Mouse (Mus musculus) midbrain, embryonic 10.5 days (tissue): Measurements from ENCODE around the gene Vdac2. TPM values are rescaled to one million over a fixed set of nuclear protein-coding genes. Genes with fewer than 3 reads are reported as not detected.

Source experiments
- DNase-seq: peaks from one replicate; pipeline ENCODE4 v3.0.0-alpha.2; 2017; ENCODE audit warnings: low spot score
- H3K27ac ChIP-seq: fragments of 300-500 bp; sonication (generic); replicated peaks from 2 replicates; pipeline ENCODE4 v1.5.1; 2016; ENCODE audit warnings: mild to moderate bottlenecking
- H3K27me3 ChIP-seq: fragments of 300-500 bp; sonication (generic); 2 replicates; pipeline ENCODE4 v1.6.1; 2016; ENCODE audit warnings: low read depth, mild to moderate bottlenecking; ENCODE audit not compliant: poor library complexity, severe bottlenecking
- H3K36me3 ChIP-seq: fragments of 300-500 bp; sonication (generic); 2 replicates; pipeline ENCODE4 v1.6.1; 2016; ENCODE audit warnings: mild to moderate bottlenecking, moderate library complexity
- H3K4me1 ChIP-seq: fragments of 300-500 bp; sonication (generic); 2 replicates; pipeline ENCODE4 v1.6.1; 2016
- H3K4me3 ChIP-seq: fragments of 300-500 bp; sonication (generic); 2 replicates; pipeline ENCODE4 v1.5.1; 2016; ENCODE audit warnings: mild to moderate bottlenecking, moderate library complexity
- H3K9me3 ChIP-seq: fragments of 300-500 bp; sonication (generic); replicated peaks from 2 replicates; pipeline ENCODE4 v1.6.1; 2016; ENCODE audit warnings: mild to moderate bottlenecking
- WGBS: fragments of 180-500 bp; shearing (Covaris S2); methylation state at CpG from one replicate; pipeline ENCODE4 v1.1.7; 2016; 5-methylcytosine and 5-hydroxymethylcytosine counted together
- polyA plus RNA-seq: library from polyadenylated mRNA; unstranded; fragments of >200 nt; fragmentation: Nextera tagmentation; extraction: Ambion mirVana; gene quantifications from 2 replicates; pipeline ENCODE4 v1.2.1, GENCODE M21; 2016

The Vdac2 gene
- polyA plus RNA-seq, 1 experiment from 2014 or later: 301 TPM

GRCm38 (mm10) chr14:21848166-21849154 is 23.4 kb downstream of the Vdac2 start, which contains the start of gene Comtd1:
Gene Comtd1, minus strand, starts transcription at chr14:21848977.
- peak; percentile 96 for DNase-seq
- Histone ChIP-seq H3K4me1 (peaks cover 33% of the 10 kb centered on the region), H3K27me3 (no peaks in the 10 kb centered on the region), H3K27ac (peak within 1 kb of the TSS; percentile 89), H3K9me3 (no peaks in the 10 kb centered on the region), H3K4me3 (peak within 1 kb of the TSS; percentile 77), H3K36me3 (peaks cover 38% of the 10 kb centered on the region)
- under 1% methylated on average over 51 of the region's 51 CpGs for WGBS

- 87% methylated on average over 13 of the region's 13 CpGs for WGBS
- no peak overlapping the region for H3K4me3 ChIP-seq
- H3K9me3 ChIP-seq: no peaks in the 10 kb centered on the region
- no peak overlapping the region for H3K27ac ChIP-seq
- no peak for DNase-seq
- peaks cover 40% of the 10 kb centered on the region for H3K4me1 ChIP-seq
- H3K27me3 ChIP-seq: no peaks in the 10 kb centered on the region
- H3K36me3 ChIP-seq: peaks cover 24% of the 10 kb centered on the region
These were observed 24.7 kb downstream of the Vdac2 start for GRCm38 (mm10) chr14:21849524-21850418.

GRCm38 (mm10) chr14:21850419-21851127 is 25.5 kb downstream of the Vdac2 start:
- H3K27ac ChIP-seq: no peak overlapping the region; the same call in 1 of the 2 replicates
- peaks cover 44% of the 10 kb centered on the region for H3K4me1 ChIP-seq
- no peak for DNase-seq
- no peaks in the 10 kb centered on the region for H3K9me3 ChIP-seq
- H3K4me3 ChIP-seq: no peak overlapping the region
- WGBS: 86% methylated on average over 24 of the region's 24 CpGs
- peaks cover 16% of the 10 kb centered on the region for H3K36me3 ChIP-seq
- H3K27me3 ChIP-seq: 0 out of 2 replicates have a peak, but pooled peaks cover 5% of the 10 kb centered on the region

GRCm38 (mm10) chr14:21851996-21852791 is 27.2 kb downstream of the Vdac2 start:
- WGBS: 86% methylated on average over 16 of the region's 16 CpGs
- no peak for DNase-seq
- Histone ChIP-seq H3K4me3 (no peak overlapping the region), H3K27me3 (0 out of 2 replicates have a peak, but pooled peaks cover 5% of the 10 kb centered on the region), H3K4me1 (peaks cover 44% of the 10 kb centered on the region), H3K27ac (no peak overlapping the region; the same call in 1 of the 2 replicates), H3K9me3 (no peaks in the 10 kb centered on the region), H3K36me3 (0 out of 2 replicates have a peak, but pooled peaks cover under 1% of the 10 kb centered on the region)

GRCm38 (mm10) chr14:21853456-21854109 is 28.5 kb downstream of the Vdac2 start:
- 10% methylated on average over 17 of the region's 17 CpGs for WGBS
- H3K27me3 ChIP-seq: 0 out of 2 replicates have a peak, but pooled peaks cover 5% of the 10 kb centered on the region
- H3K4me3 ChIP-seq: peak overlapping the region; percentile 46
- DNase-seq: peak; percentile 86
- H3K9me3 ChIP-seq: no peaks in the 10 kb centered on the region
- H3K4me1 ChIP-seq: peaks cover 30% of the 10 kb centered on the region
- H3K27ac ChIP-seq: peak overlapping the region; percentile 84
- H3K36me3 ChIP-seq: no peaks in the 10 kb centered on the region

- H3K4me3 ChIP-seq: peak overlapping the region; percentile 46; the same call in 1 of the 2 replicates
- no peaks in the 10 kb centered on the region for H3K9me3 ChIP-seq
- WGBS: 86% methylated on average over 9 of the region's 9 CpGs
- peaks cover 30% of the 10 kb centered on the region for H3K4me1 ChIP-seq
- DNase-seq: no peak
- peak overlapping the region; percentile 84 for H3K27ac ChIP-seq
- no peaks in the 10 kb centered on the region for H3K36me3 ChIP-seq
- 0 out of 2 replicates have a peak, but pooled peaks cover 5% of the 10 kb centered on the region for H3K27me3 ChIP-seq
These were observed 29.2 kb downstream of the Vdac2 start for GRCm38 (mm10) chr14:21854271-21854670.

GRCm38 (mm10) chr14:21855961-21856360 is 30.9 kb downstream of the Vdac2 start:
- Histone ChIP-seq H3K9me3 (no peaks in the 10 kb centered on the region), H3K27ac (peak overlapping the region; percentile 34; the same call in 1 of the 2 replicates), H3K27me3 (0 out of 2 replicates have a peak, but pooled peaks cover 5% of the 10 kb centered on the region), H3K4me1 (peaks cover 30% of the 10 kb centered on the region), H3K4me3 (no peak overlapping the region), H3K36me3 (no peaks in the 10 kb centered on the region)
- WGBS: 26% methylated on average over 3 of the region's 3 CpGs
- no peak for DNase-seq

- Histone ChIP-seq H3K36me3 (no peaks in the 10 kb centered on the region), H3K9me3 (no peaks in the 10 kb centered on the region), H3K27me3 (0 out of 2 replicates have a peak, but pooled peaks cover 5% of the 10 kb centered on the region), H3K4me1 (peaks cover 27% of the 10 kb centered on the region), H3K27ac (no peak overlapping the region), H3K4me3 (no peak overlapping the region)
- no peak for DNase-seq
- WGBS: 85% methylated on average over 14 of the region's 14 CpGs
These were observed 31.8 kb downstream of the Vdac2 start for GRCm38 (mm10) chr14:21856886-21857285.

- no peaks in the 10 kb centered on the region for H3K36me3 ChIP-seq
- no peaks in the 10 kb centered on the region for H3K9me3 ChIP-seq
- no peak for DNase-seq
- 72% methylated on average over 7 of the region's 7 CpGs for WGBS
- no peaks in the 10 kb centered on the region for H3K27me3 ChIP-seq
- H3K4me3 ChIP-seq: no peak overlapping the region
- no peaks in the 10 kb centered on the region for H3K4me1 ChIP-seq
- H3K27ac ChIP-seq: no peak overlapping the region
These were observed 41.3 kb downstream of the Vdac2 start for GRCm38 (mm10) chr14:21866291-21866690.

- Histone ChIP-seq H3K36me3 (no peaks in the 10 kb centered on the region), H3K4me1 (no peaks in the 10 kb centered on the region), H3K9me3 (no peaks in the 10 kb centered on the region), H3K27me3 (no peaks in the 10 kb centered on the region), H3K27ac (no peak overlapping the region), H3K4me3 (no peak overlapping the region)
- WGBS: 89% methylated on average over 7 of the region's 7 CpGs
- DNase-seq: no peak
These were observed 41.8 kb downstream of the Vdac2 start for GRCm38 (mm10) chr14:21866816-21867215.

GRCm38 (mm10) chr14:21890430-21890829 is 65.4 kb downstream of the Vdac2 start:
- DNase-seq: no peak
- Histone ChIP-seq H3K36me3 (no peaks in the 10 kb centered on the region), H3K27me3 (no peaks in the 10 kb centered on the region), H3K4me1 (peaks cover 10% of the 10 kb centered on the region), H3K27ac (no peak overlapping the region), H3K4me3 (no peak overlapping the region), H3K9me3 (no peaks in the 10 kb centered on the region)
- WGBS: 92% methylated on average over 2 of the region's 2 CpGs
